Mouse (Mus musculus): Measurements from ENCODE around the gene Sox9. TPM values are rescaled to one million over a fixed set of nuclear protein-coding genes. Genes with fewer than 3 reads are reported as not detected.

The Sox9 gene
- total RNA-seq, 2 experiments from 2014 or later: 25.8 to 27.2 TPM

- no peak for DNase-seq
These were observed 19.3 kb downstream of the Sox9 start for GRCm38 (mm10) chr11:112801189-112801818.

GRCm38 (mm10) chr11:112807838-112808506, 25.9 kb downstream of the Sox9 start:
- DNase-seq: no peak

- peak; percentile 19 to 34 for DNase-seq
These were observed 28.6 kb downstream of the Sox9 start for GRCm38 (mm10) chr11:112810447-112811151.

GRCm38 (mm10) chr11:112811152-112811871, 29.3 kb downstream of the Sox9 start:
- peak; percentile 59 to 67 for DNase-seq

GRCm38 (mm10) chr11:112817829-112818650, 36.0 kb downstream of the Sox9 start:
- no peak for DNase-seq

GRCm38 (mm10) chr11:112818651-112819270, 36.7 kb downstream of the Sox9 start:
- no peak for DNase-seq

- no peak for DNase-seq
These were observed 39.5 kb downstream of the Sox9 start for GRCm38 (mm10) chr11:112821536-112821935.

GRCm38 (mm10) chr11:112824146-112824545, 42.1 kb downstream of the Sox9 start:
- no peak for DNase-seq

GRCm38 (mm10) chr11:112826193-112827043, 44.4 kb downstream of the Sox9 start:
- DNase-seq: no peak

- DNase-seq: no peak
These were observed 45.0 kb downstream of the Sox9 start for GRCm38 (mm10) chr11:112827044-112827347.

- DNase-seq: no peak
These were observed 46.7 kb downstream of the Sox9 start for GRCm38 (mm10) chr11:112828553-112829287.

- DNase-seq: peak; percentile 13 to 20
These were observed 52.4 kb downstream of the Sox9 start for GRCm38 (mm10) chr11:112834245-112835005.

- no peak for DNase-seq
These were observed 53.6 kb downstream of the Sox9 start for GRCm38 (mm10) chr11:112835468-112836092.

Measured in layer of hippocampus, postnatal 36 days (tissue).